Mouse (Mus musculus) c-Kit-positive CD71-positive TER-119-negative erythroid progenitor cells, embryonic 14.5 days (primary cell): ENCODE measurements around the gene Gdf9.

Experiments
- DNase-seq: peaks from one replicate; pipeline ENCODE4 v3.0.0-alpha.2; 2013; ENCODE audit warnings: low read depth

Gene Gdf9

DNA sequence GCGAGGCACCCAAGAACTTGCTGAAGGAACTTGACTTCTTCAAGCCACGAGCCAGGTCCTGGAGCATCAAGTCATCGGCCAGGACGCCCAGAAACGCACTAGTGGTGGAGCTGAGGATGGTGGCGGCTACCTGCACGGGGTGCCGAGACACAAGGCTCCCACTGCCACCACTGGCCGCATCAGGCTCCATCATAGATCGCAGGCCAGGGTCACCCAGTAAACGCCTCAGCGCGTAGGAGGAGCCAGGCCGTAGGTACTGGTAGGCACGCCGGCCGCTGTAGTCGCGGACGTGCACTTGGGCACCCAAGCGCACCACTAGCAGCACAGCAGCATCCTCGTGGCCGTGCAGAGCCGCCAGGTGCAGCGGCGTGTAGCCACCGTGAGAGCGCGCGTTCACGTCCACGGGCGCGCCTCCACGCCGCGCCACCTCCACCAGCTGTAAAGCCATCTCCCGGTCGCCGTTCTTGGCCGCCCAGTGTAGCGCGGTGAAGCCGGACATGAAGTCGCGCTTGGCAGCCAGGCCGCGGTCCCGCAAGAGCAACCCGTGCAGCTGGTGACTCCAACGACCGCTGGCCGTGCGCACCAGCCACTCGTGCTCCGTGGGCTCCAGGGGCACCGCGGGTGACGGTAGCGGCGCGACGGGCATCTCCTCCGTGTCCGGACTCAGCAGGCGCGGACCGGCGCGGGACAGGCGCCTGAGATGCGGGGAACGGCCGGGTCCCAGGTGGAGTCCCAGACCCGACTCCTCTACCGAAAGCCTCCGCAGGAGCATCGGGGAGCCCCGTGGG, 47.8 kb downstream of the Gdf9 start:
- no peak for DNase-seq

DNA sequence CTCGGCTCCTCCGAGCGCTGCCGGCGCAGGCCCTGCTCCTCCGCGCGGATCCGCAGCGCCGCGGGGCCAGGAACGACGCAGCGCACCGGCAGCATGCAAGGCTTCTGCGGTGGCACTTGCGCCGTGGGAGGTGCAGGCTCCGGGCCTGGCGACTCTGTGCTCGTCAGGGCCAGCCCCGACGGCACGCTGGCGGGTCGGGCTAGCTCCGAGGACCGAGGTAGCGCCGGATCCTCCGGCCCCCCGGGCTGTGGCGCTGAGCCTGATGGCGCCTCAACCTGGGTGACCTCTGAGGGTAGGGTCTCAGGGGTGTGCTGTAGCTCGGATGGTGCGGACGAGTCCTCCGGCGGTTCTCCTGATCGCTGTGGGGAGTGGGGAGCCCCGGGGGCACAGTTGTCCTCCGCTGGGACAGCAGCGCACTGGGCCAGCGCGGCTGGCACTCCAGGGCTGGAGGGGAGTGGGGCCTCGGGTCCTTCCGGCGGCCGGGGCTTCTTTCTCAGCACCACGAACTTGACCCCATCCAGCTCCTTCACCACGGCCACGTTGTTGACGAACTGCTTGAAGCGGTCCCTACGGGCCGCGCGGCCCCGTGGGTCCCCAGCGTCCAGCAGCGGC, 48.5 kb downstream of the Gdf9 start:
- DNase-seq = no peak

DNA sequence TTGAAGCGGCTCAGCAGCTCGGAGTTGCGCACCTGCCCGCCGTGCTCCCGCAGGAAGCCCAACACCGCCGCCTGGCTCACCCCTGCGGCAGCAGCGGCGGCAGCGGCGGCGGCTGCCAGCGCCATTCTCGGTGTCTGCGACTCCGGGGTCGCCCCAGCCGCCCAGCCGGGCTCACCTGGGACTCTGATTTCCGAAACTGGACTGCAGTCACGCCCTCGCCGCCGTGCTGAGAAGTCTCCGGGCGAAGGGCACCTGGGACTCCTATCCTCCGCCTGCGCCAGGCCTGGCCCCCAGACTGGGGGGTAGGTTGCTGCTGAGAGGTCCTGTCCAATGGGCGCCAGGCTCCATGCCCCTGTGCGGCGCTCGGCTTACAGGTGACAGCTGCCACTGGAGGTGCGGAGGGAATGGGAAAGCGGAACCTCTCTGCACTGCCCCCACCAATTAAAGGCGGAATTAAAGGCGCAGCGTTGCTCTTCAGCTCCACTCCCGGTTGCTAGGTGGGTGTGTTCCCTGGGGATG, 49.0 kb downstream of the Gdf9 start, which contains the start of the genes Gm9945 and Sowaha:
Gene Gm9945 (plus strand): TSS at position 384 of the 519 bp plus-strand sequence.
Gene Sowaha (minus strand): TSS at position 492 of the 519 bp plus-strand sequence.
- DNase-seq = no peak

DNA sequence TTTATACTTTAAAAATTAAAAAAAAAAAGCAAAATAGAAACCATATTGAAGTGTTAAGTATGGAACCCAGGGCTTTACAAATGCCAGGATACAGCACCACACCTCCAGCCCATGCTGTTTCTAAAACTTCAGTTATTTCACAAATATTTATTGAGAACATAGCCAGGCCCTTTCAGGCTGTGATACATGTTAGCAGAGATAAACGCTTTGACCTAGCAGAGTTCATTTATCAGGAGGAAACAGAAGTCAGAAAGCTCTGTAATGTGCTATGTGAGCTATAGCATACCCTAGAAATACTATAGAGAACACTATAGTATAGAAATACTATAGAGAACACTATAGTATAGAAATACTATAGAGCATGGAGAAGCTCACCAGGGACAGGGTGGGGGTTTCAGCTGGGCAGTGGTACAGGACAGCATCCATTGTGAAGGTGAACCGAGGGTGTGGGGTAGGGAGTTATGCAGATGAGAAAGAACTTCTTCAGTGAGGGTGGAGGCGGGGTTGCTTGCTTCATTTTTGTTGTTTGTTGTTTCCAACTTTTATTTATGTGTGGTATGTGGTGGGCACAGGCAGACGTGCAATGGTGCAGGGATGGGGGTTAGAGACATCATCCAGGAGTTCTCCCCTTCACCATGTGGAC, 50.4 kb downstream of the Gdf9 start:
- DNase-seq = no peak

DNA sequence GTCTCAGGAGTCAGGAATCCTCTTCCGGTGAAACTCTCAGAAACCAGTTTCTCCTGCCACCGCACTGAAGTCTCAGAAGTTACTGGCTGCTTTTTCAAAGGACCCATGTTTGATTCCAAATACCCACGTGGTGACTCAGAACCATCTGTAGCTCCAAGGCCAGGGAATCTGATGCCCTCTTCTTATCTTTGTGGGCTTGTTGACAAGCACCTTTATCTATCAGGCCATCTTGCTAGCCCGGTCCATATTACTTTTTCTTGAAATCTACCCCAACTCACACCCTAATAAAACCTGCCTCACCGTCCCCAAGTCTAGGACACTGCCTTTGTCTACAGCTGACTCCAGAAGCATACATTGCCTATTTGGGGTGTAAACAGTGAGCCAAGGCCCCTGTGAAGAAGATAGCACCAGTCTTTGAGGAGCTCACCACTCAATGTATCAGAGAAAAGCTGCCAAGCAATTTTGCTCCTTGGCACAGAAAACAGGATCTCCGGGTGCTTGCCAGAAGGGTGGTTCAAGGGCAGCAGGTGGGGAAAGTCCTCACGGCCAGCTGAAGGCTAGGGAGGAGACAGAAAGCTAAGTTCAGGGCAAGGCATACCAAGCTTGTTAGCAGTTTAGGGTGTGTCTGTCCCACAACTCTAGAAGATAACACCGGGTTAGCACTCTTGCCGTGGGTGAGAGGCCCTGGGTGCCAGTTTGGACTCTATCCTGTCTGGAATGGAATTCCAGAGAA, 52.5 kb downstream of the Gdf9 start:
- no peak for DNase-seq

DNA sequence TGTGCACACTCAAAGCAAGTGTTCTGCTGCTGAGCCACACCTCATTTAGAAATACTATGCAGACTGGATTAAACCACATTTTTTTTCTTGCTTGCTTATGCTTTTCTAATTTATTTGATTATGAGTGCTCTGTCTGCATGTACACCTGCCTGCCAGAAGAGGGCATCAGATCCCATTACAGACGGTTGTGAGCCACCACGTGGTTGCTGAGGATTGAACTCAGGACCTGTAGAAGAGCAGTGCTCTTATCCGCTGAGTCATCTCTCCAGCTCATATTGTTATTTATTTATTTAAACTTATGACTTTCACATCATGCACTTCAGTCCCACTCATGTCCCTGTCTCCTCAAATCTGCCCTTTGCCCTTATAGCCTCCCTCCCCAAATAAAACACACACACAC, 54.9 kb downstream of the Gdf9 start:
- no peak for DNase-seq

DNA sequence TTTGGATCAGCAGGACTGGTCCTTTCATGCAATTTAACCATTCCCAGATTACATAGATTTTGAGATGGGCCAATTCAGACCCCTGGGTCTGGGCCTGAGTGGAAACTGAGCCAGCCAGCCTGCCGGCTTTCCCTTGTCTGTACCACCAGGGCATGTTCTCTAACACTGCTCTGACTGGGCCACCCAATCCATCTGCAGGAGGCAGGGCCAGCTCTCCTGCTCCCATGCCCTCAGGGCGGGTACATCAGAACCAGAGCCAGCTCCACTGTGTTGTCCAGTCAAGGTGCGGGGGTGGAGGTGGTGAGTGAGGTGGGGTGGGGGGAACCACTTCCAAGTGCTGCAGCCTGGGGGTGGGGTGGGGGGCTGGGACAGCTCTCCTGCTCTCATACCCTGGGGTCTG, 55.5 kb downstream of the Gdf9 start:
- DNase-seq = no peak

DNA sequence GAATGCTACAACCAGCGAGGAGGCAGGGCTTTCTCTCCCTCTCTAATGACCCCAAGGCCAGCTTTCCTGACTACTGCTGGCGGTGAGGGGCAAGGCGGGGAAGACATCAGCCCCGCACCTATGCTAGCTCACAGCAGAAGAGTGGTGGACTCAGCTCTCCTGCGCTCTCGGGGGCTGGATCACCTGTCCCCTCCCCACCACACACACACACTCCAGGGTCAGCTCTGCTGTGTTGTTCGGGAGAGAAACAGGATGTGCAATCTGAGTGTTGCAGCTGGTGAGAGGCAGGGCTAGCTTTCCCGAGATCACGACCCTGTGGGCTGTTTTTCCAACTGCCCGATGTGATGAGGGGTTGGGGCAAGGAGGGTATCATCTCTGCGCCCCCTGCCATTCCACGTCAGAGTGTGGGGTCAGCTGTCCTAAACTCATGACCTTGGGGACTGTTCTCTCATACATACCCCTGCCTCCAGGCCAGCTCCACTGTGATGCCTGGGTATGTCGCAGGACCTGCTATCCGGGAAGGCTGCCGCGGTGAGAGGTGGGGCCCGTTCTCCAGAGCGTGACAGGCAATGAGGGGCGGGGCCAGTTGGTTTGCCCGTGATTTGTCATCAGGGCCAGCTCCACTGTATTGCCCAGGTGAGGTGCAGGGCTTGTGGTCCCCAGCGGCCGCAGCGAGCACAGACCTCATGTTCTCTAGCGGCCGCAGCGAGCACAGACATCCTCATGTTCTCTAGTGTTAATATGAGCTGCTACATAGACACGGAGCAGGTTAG, 56.2 kb downstream of the Gdf9 start:
- no peak for DNase-seq
